Comparison of ENCODE assay signal across 25 mouse cellular contexts in genomic region chr14:34571610-34572387, GRCm38 (mm10). TPM values are rescaled to one million over a fixed set of nuclear protein-coding genes. Genes with fewer than 3 reads are reported as not detected.
"Had no signal": no experiment of that assay in that cellular context is flagged by ENCODE, and none has a peak within 500 bp of the region (broad histone marks: within the 10 kb centered on the region; RNA-seq: fewer than 3 reads in every experiment).

No protein-coding gene starts in this region.

- H3K9ac ChIP-seq: limb, embryonic 15.5 days; liver, embryonic 12.5 days; lung, embryonic 14.5 days; midbrain, embryonic 15.5 days; neural tube, embryonic 13.5 days had no signal

- H3K9me3 ChIP-seq: limb, embryonic 15.5 days; liver, embryonic 12.5 days; midbrain, embryonic 10.5 days; midbrain, embryonic 15.5 days; neural tube, embryonic 13.5 days had no signal

- H3K27ac ChIP-seq: limb, embryonic 15.5 days; liver, embryonic 12.5 days; midbrain, embryonic 10.5 days; midbrain, embryonic 15.5 days; neural tube, embryonic 13.5 days had no signal

- H3K36me3 ChIP-seq: limb, embryonic 15.5 days; liver, embryonic 12.5 days; midbrain, embryonic 10.5 days; midbrain, embryonic 15.5 days; neural tube, embryonic 13.5 days had no signal

- H3K4me3 ChIP-seq: limb, embryonic 15.5 days; liver, embryonic 12.5 days; midbrain, embryonic 10.5 days; midbrain, embryonic 15.5 days; neural tube, embryonic 13.5 days had no signal

- DNase-seq: kidney, postnatal 10 days; kidney, postnatal 4 days; lung, embryonic 14.5 days; lung, postnatal 10 days; lung, postnatal 4 days; retina, postnatal 1 day; right cerebral cortex, postnatal 4 days; spleen, adult 18-20 months; thymus, postnatal 36 days had no signal

- H3K4me2 ChIP-seq: limb, embryonic 15.5 days; liver, embryonic 12.5 days; lung, embryonic 14.5 days; midbrain, embryonic 15.5 days; neural tube, embryonic 13.5 days had no signal

- ATAC-seq: liver, embryonic 12.5 days; midbrain, embryonic 15.5 days had no signal

- H3K27me3 ChIP-seq: limb, embryonic 15.5 days; midbrain, embryonic 15.5 days; neural tube, embryonic 13.5 days had no signal

RNA-seq across cellular contexts. Expression of gene Ldb3, which starts 16.7 kb away (rescaled TPM):
- total RNA-seq: megakaryocyte, adult 5-6 weeks; monocyte, adult 5-6 weeks had no signal

RNA-seq across cellular contexts. Expression of gene Opn4, which starts 28.1 kb away (rescaled TPM):
- total RNA-seq: layer of hippocampus, adult 8-10 months; layer of hippocampus, postnatal 14 days; left cerebral cortex, adult 18-20 months; left cerebral cortex, postnatal 14 days; megakaryocyte, adult 5-6 weeks; monocyte, adult 5-6 weeks had no signal
- polyA plus RNA-seq: limb, embryonic 11.5 days; liver, embryonic 12.5 days; lung, embryonic 14.5 days; midbrain, embryonic 15.5 days; neural tube, embryonic 13.5 days; stomach, embryonic 14.5 days; thymus, postnatal 0 days had no signal

RNA-seq across cellular contexts. Expression of gene 9230112D13Rik, which starts 49.2 kb away (rescaled TPM):
- total RNA-seq: layer of hippocampus, adult 8-10 months; layer of hippocampus, postnatal 14 days; left cerebral cortex, adult 18-20 months; left cerebral cortex, postnatal 14 days; megakaryocyte, adult 5-6 weeks; monocyte, adult 5-6 weeks had no signal
- polyA plus RNA-seq: kidney, embryonic 14.5 days; limb, embryonic 11.5 days; limb, embryonic 15.5 days; liver, embryonic 12.5 days; liver, embryonic 16.5 days; lung, embryonic 14.5 days; midbrain, embryonic 10.5 days; midbrain, embryonic 15.5 days; neural tube, embryonic 13.5 days; stomach, embryonic 14.5 days; thymus, postnatal 0 days had no signal
